Mouse (Mus musculus): Measurements from ENCODE around the gene Pecr.

- TF ChIP-seq CTCF (IDR thresholded peaks at IDR 0.05; ENCODE audit: borderline replicate concordance, control insufficient read depth, extremely low read depth, insufficient read depth, low read length, poor library complexity) (0 out of 2 replicates have a peak, but pooled peaks have one; percentile 30), POLR2A (IDR thresholded peaks at IDR 0.05; ENCODE audit: control insufficient read depth, extremely low read depth, insufficient read depth, low read length, poor library complexity) (no peak)
These were observed 72.1 kb downstream of the Pecr start, which contains the start of gene Mreg for GRCm38 (mm10) chr1:72211701-72212699.
